Mouse (Mus musculus): Measurements from ENCODE around the gene Trnp1.
A peak's percentile ranks its signal among the peaks of the same experiment; 100 is the strongest.

Gene Trnp1

DNA sequence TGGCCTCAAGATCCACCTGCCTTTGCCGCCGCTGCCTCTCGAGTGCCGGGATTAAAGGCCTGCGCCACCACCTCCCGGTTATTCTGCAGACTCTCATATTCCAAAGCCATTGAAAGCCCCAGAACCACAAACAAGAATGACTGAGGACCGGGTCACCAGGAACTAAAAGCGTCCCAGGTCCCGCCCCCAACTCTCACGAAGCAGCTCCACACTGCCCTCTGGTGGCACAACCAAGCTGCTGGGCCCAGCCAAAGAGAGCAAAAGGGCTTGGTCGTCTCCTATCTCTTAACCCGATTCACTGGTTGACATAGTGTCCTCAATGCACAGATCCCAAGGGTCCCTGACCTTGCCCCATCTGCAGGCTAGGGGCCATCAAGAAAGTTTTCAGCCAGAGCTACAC, 3.9 kb downstream of the Trnp1 start:
- peak; percentile 87 for DNase-seq (ENCODE audit: low read depth)

DNA sequence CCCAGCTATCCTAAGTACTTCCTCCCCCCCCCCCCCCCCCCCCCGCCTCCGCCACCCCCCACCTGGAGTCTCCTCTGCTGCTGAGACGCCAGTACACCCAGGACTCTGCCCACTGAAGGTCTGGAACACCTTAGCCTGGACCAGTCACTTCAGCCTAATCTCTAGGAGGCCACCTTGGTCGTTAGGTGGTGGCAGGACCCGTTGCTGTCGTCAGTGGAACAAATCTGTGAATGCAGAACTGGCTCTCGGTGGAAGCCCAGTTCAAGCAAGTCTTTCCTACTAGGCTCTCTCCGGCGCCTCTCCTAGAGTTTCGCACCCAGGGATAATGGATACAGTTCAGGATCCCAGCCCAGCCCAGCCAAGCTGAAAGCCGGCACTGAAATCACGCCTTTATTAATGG, 4.5 kb downstream of the Trnp1 start:
- DNase-seq (ENCODE audit: low read depth), result no peak

DNA sequence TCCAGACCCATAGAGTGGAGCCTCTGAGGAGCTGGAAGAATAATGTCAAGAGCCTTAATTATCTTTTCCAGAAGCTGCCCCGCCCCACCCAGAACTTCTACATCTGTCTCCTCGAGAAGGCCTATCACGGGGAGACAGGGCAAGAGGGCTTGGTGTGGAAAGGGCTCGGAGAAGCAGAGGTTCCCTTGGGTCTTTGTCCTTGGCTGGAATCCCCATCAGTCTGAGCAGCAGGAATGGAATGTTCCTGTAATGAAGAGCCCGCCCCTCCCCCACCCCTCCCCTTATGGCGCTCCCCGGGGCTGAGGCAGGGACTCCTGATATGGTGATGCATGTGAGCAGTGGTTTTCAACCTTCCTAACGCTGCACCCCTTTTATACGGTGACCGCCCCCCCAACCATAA, 6.5 kb downstream of the Trnp1 start:
- DNase-seq (ENCODE audit: low read depth), result peak; percentile 46

DNA sequence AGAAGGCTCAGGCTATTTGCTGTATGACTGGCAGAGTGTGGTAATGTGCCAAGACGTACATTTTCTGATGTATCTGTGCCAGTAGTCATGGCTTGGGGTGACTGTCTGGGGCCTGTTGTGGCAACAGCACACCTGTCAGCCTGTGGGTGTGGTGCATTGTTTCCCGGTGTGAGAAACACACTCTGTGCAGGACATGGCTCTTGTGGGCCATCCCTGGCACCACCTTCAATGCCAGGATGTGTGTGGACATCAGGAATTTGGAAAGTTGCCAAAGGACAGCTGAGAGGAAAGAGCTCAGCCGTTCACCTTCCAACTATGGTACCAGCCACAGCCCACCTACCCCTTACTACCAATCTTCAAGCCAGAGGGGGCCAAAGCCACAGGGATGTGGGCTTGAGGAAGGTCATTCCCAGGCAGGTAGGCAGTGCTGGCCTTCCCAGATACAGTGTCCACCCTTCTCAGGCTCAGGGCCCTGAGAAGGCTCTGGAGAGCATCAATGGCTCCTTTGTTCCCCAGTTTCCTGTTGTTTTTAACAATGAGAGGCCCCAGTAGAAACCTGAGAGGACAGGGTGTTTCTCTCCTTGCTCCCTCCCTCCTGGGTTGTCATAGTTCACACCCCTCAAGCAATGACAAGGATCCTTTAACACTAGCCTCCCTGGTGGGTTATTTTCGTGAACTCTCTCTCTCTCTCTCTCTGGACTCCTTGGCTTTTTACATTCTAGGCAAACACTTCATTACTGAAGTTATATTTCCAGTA, 8.7 kb downstream of the Trnp1 start:
- no peak for DNase-seq (ENCODE audit: low read depth)

DNA sequence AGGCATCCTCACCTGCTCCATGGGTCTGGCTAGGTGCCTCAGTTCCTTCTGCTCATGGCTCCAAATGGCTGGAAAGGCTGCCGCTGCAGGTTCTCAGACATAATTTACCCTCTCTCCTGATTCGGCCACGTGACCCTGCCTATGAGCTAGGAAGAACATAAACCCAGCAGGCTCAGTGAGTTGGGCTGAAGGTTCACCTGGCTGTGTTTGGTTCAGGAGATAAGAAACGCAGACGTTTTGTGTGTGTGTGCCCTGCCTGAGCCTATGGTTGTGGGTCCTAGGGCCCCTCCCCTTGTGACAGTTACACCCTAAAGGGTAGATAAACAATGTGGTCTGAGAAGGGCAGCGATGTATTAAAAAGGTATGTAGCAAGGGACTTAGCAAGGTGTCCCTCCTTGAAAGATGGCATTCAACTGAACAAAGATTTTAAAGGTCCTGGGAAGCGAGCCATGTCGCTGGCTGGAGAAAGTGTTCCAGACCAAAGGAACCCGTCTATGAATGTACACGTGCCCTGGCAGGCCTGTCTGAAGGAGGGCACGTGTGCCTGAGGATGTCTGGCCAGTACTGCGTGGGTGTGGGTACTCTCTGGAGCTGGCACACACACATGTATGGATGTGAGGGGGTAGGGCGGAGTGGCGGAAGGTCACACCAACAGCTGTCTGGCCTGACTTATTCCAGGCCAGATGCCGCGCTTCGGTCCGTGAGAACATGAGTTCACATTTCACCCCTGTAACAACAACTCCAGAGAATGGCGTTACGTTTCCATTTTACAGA, 9.5 kb downstream of the Trnp1 start:
- no peak for DNase-seq (ENCODE audit: low read depth)

DNA sequence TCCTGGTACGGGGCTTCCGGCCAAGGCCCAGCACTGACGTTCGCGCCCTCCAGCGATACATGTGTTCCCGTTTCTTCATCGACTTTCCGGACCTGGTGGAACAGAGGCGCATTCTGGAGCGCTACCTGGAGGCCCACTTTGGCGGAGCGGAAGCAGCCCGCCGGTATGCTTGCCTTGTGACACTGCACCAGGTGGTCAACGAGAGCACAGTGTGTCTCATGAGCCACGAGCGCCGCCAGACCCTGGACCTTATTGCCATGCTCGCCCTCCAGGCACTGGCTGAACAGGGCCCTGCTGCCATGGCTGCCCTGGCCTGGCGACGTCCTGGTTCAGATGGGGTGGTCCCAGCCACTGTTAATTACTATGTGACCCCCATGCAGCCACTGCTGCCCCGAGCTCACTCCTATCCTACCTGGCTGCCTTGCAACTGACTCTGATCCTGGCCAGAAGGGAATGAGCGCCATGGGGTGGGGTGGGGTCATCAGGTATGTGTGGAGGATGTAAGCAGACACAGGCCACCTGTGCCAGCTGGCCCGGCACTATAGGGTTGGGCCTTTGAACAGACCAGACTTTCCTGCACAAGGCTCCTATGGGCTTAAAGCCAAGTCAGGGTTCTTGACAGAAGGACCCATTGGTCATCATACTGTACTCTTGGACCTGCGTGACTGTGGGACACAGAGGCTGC, 11.5 kb downstream of the Trnp1 start:
- DNase-seq (ENCODE audit: low read depth), result no peak

DNA sequence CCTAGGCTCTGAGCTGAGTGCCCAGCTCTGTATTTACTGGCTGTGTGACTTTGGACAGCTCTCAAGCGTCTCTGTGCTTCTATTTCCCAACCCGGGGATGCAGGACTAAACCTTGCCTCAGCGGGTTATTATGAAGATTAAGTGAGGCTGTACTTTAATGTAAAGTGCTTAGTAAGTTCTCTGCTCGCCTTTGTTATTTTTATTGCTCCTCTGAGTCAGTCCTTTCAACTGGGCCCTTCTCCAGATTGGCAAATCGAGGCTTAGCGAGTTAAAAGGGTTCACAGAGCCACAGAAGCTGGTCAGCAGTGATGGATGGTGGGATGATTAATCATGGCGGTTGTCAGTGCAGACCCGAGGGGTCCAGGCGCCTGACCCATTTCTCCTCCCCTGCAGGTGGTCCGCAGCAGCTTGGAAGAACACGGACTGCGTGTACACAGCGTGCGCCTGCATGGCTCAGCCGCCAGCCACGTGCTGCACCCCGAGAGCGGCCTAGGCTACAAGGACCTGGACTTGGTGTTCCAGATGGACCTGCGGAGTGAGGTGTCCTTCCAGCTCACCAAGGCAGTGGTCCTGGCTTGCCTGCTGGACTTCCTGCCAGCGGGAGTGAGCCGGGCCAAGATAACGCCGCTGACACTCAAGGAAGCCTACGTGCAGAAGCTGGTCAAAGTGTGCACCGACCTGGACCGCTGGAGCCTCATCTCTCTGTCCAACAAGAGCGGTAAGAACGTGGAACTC, 12.5 kb downstream of the Trnp1 start:
- no peak for DNase-seq (ENCODE audit: low read depth)

DNA sequence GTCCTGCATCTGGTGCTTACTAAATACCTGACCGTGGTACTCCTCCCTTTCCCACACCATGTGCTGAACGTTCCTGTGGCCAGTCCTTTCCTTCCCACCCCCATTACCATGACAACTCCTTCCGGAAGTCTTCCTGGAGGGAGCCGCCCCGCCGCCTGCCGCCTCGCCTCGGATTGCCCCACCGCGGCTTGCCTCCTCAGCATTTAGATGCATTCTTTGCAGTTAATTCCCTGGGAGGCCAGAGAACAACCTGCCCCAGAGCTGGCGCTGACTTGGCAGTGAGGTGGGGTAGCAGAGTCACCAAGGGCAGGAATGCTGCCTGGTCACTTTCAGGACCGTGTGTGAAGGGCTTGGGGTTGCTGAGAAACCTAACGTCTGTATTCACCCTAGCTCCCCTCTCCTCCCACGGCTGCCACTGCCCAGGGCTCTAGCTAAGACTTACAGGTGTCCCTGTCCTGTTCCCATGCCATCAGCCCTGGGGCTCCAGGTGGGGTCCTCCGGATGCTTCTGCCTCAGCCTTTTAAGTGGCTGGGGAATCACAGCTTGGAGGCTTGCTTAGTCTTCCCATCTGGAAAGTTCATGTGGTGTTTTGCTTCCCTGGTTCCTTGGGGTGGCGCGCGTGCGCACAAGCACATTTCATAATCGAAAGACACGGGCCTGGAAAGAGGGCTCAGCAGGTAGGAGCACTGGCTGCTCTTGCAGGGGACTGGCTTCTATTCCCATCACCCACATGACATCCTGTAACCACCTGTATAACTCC, 13.9 kb downstream of the Trnp1 start:
- DNase-seq (ENCODE audit: low read depth), result no peak

DNA sequence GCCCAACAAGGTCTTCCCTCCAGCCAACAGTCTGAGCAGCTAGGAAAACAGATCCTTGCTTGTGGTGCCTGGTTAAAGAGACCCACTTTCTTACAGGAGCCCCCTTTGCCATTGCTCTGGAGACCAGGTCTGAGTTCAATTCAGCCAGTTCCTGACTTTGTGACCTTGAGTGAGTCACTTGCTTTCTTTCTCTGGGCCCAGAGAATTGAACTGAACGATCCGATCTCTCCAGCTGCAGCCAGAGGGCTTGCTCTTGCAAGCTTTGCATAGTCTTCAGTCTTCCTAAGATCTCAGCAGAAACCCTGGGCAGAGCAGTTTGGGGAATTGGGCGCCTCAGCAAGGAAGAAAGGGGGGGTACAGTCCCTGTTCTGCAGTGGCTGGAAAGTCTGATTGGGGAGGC, 15.9 kb downstream of the Trnp1 start:
- DNase-seq (ENCODE audit: low read depth), result no peak

DNA sequence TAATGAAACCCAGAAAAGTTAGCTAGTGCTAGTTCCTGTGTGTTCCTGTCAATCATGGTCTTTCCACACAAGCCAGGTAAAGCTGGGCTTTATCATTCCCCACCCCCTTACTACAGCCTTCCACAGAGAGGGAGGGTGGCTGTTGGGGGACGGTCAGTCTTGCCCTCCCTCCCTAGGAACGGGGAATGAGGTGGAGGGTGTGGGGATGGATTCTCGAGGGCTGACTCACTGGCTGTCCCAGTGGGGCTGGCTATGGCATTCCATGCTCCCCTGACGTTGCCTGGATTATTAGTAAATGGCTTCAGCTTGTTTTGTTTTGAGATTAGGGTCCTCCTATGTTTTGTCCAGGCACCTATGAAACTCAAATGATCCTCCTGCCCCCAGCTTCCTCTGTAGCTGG, 16.9 kb downstream of the Trnp1 start:
- no peak for DNase-seq (ENCODE audit: low read depth)

DNA sequence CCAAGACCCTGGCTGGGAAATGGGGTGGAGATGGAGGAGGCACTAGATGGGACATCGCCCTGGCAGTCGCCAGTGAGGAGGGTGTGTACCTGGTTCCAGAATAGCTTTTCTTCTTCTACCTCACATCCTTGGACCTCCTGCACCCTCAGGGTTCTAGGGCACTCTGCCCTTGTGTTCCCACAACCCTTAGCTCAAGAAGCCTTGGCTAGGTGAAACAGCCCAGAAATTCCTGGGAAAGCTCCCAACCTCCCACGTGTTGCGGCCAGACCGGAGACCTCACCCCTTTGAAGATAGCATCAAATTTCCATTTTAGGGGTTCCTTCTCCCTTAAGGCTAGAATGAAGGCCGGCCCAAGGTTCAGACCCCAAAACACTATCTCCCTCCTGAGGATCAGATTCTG, 17.6 kb downstream of the Trnp1 start:
- no peak for DNase-seq (ENCODE audit: low read depth)

DNA sequence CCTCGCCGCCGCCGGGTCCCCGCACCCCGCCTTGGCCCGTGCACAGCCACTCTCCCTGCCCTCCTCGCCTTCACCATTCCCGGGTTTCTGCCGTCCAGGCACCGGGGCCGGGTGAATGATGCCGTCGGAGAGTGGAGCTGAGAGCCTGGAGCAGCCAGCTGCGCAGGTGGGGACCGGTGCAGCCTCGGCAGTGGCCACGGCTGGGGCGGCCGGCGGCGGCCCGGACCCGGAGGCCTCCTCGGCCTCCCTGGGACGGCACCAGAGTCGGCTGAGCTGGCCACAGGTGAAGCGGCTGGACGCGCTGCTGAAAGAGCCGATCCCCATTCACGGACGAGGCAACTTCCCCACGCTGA, 18.2 kb downstream of the Trnp1 start:
- no peak for DNase-seq (ENCODE audit: low read depth)

DNA sequence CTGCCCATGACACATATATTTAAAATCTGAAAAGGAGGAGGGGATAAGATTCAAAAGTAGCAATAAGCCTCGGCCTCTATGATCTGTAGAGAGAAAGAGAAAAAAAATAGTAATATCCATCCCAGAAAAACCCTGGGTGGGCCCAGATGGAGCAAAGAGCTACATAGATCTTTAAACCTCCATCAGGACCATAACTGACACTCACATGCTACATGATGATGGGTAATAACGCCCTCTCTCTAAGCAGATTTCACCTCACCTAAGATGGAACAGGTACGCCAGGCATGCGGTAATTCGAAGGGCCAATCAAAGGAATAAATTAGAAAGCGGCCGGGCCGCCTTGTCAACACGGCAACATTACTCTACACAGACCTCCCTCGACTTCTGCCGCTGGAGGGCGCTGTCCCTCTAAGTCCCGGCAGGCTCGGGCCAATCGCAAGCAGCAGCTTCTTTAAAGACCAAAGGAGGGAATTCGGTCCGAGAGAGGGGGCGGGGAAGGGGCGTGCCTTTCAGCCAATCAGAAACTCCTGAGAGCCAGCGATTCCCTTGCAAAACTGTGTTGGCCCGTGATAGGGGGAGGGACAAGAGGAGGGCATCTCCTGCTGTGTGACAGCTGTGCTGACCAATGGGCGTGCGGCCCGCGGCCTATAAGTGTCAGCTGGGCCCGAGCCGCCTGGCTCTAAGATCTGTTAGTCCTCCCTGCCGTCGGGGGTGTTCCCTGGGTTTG, 18.7 kb downstream of the Trnp1 start, which contains the start of gene Tent5b:
Tent5b (plus strand) TSS at position 675 of the 727 bp plus-strand sequence.
- DNase-seq (ENCODE audit: low read depth), result peak; percentile 97

DNA sequence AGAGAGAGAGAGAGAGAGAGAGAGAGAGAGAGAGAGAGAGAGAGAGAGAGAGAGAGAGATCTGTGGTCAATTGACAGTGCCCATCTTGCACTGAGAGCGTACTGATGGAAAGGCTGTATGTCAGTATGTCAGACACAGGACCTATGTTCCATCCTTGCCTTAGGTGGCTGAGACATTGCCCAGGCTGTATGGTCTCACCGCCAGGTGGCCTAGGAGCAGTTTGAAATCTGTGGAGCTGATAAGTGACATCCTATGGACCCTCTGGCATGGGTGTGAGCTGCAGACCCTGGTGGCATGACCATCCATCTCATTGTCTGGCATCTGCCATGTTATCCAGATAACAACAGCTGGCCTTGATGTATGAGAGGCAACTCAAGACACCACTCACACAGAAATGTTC, 24.5 kb downstream of the Trnp1 start:
- no peak for DNase-seq (ENCODE audit: low read depth)

DNA sequence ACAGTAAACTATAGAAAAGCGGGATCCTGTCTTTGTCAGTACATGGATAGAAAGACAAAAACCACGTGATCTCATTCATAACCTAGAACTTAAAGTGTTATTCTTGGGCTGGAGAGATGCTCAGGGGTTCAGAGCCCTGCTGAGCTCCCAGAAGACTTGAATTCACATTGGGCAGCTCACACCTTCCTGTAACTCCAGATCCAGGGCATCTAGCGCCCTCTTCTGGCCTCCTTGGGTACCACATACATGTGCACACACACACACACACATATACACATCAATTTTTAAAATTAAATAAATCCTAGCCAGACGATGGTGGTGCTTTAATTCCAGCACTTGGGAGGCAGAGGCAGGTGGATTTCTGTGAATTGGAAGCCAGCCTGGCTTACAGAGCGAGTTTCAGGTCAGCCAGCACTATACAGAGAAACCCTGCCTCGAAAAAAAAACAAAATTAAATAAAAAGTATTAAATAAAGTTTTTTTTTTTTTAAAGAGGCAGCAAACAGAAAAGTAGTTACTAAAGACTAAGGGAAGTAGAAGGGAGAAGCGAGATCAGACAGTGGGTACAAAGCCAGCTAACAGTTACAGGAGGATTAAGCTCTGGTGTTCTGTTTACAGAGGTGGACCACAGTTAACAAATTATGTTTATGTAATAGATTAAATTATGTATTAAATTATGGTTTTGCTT, 27.1 kb downstream of the Trnp1 start:
- DNase-seq (ENCODE audit: low read depth), result no peak

DNA sequence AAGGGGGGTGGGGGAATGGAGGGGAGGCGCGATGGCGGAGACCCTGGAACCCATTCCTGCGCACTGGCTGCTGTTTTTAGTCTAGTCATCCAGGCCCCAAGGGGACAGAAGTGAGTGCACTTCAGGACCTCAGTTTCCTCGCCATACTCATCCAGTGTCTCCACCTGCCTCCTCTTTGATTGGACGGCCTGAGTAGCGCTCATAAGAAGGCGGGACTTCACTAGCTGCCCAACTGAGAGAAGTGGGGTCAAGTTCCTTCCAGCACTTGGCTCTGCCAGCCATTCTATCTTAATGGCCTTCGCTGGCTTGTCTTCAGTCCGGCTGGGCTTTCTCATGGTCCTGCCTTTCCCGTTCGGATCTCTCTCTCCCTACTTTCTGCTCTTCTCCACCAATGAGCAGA, 29.2 kb downstream of the Trnp1 start:
- DNase-seq (ENCODE audit: low read depth), result no peak

DNA sequence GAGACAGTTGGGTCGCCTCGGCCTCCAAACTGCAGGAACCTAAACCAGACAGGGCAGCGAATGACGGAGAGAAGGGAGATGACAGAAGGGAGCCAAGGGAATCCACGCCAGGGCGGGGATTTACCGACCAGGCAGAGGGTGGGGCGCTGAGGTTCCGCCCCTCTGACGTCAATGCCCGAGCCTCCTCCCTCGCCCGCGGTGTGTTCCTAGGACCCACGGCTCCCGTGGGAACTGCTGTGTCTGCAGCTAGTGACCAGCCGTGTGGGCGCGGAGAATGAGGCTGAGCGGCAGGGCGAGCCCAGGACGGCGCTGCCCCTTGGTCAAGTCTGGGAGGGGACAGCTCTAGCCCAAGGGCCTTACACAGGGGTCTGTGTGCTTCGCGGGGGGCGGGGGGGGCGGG, 30.3 kb downstream of the Trnp1 start:
- DNase-seq (ENCODE audit: low read depth), result peak; percentile 66

DNA sequence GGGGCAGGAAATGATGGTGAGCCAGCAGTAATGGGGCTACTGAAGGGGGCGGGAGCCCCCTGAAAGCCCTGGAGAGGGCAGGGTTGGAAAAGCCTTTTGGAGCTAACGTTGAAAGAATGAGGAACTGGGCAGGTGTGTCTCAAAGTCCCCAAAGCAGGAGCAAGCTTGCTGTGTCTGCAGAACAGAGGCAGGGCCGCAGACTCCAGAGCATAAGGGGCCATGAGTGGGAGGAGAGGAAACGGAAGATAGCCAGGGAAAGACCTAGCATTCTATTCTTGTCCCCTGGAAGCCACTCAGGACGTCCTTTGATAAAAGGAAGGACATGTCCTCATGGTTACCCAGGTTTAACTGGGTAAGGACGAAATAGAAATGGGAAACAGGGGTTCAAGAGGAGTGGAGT, 35.2 kb downstream of the Trnp1 start:
- DNase-seq (ENCODE audit: low read depth), result no peak

DNA sequence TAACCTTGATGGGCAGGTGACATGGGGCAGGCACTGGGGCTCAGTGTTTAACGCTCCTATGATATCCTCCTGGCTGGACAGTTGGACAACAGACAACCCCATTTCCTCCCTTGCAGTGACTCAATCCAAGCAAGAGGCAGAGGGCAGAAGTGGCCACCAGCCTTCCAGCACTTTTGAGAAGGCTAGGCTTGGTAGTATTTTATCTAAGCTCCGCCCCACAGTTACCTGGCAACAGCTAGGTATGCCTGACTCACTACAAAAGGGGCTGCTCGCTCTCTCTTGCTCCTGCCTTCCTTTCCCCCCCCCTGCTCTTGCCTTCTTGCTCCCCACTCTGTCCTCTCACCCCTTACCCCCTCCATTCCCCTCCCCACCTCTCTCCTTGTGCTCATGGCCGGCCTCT, 37.0 kb downstream of the Trnp1 start:
- DNase-seq (ENCODE audit: low read depth), result no peak

DNA sequence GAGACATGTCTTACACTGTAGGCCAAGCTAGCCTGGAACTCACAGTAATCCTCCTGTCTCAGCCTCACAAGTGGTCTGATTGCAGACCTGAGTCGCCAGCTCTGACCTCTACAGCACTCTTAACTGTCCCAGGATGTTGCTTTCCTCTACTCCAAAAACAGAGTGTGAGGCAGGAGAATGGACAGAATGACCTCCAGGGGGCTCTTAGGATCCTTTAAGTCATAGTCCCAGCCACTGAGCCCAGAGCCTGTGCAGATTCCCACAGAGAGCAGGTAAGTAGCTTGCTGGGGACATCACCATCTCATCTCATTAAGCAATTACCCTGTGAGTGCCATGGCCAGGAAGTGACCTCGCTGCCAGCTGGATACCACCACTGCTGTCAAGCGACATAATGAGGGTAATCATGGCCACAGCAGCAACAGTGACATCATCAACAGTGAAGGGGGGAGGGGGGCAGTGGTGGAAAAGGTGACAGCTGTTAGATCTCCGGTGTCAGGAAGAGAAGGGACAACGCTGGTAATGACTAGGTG, 37.5 kb downstream of the Trnp1 start:
- no peak for DNase-seq (ENCODE audit: low read depth)

All from c-Kit-positive CD71-positive TER-119-negative erythroid progenitor cells, embryonic 14.5 days (primary cell).